Mouse (Mus musculus): ENCODE results near the gene Ccdc158. TPM values are rescaled to one million over a fixed set of nuclear protein-coding genes. Genes with fewer than 3 reads are reported as not detected.

The Ccdc158 gene
- polyA plus RNA-seq, 1 experiment from 2014 or later, result 0.59 TPM

GRCm38 (mm10) chr5:92703671-92704070, 28.6 kb upstream of the Ccdc158 start:
- no peak overlapping the region for H3K4me2 ChIP-seq
- H3K4me1 ChIP-seq, result peaks cover 20% of the 10 kb centered on the region
- H3K9me3 ChIP-seq, result no peaks in the 10 kb centered on the region
- 83% methylated on average over 8 of the region's 8 CpGs for WGBS
- H3K9ac ChIP-seq, result no peak overlapping the region
- H3K4me3 ChIP-seq, result no peak overlapping the region
- ATAC-seq (ENCODE audit: extremely low read depth, insufficient number of reproducible peaks, low FRiP score, low TSS enrichment), result no peak
- no peak overlapping the region for H3K27ac ChIP-seq (replicated peaks)
- no peaks in the 10 kb centered on the region for H3K36me3 ChIP-seq
- H3K27me3 ChIP-seq (replicated peaks), result no peaks in the 10 kb centered on the region

- Histone ChIP-seq H3K9me3 (no peaks in the 10 kb centered on the region), H3K36me3 (no peaks in the 10 kb centered on the region), H3K4me2 (no peak overlapping the region), H3K27ac (replicated peaks) (no peak overlapping the region), H3K9ac (no peak overlapping the region), H3K4me1 (peaks cover 21% of the 10 kb centered on the region), H3K27me3 (replicated peaks) (no peaks in the 10 kb centered on the region), H3K4me3 (no peak overlapping the region)
- ATAC-seq (ENCODE audit: extremely low read depth, insufficient number of reproducible peaks, low FRiP score, low TSS enrichment), result no peak
- WGBS, result 39% methylated on average over 11 of the region's 11 CpGs
These were observed 26.7 kb upstream of the Ccdc158 start for GRCm38 (mm10) chr5:92701750-92702149.

GRCm38 (mm10) chr5:92698837-92699529, 23.9 kb upstream of the Ccdc158 start:
- peaks cover 38% of the 10 kb centered on the region for H3K4me1 ChIP-seq
- H3K9me3 ChIP-seq, result no peaks in the 10 kb centered on the region
- H3K27ac ChIP-seq (replicated peaks), result peak overlapping the region; percentile 60
- H3K27me3 ChIP-seq (replicated peaks), result no peaks in the 10 kb centered on the region
- H3K9ac ChIP-seq, result peak overlapping the region; percentile 66
- 13% methylated on average over 17 of the region's 17 CpGs for WGBS
- peak overlapping the region; percentile 39 for H3K4me3 ChIP-seq
- H3K4me2 ChIP-seq, result peak overlapping the region; percentile 69
- H3K36me3 ChIP-seq, result no peaks in the 10 kb centered on the region
- no peak for ATAC-seq (ENCODE audit: extremely low read depth, insufficient number of reproducible peaks, low FRiP score, low TSS enrichment)

- H3K36me3 ChIP-seq, result no peaks in the 10 kb centered on the region
- peaks cover 39% of the 10 kb centered on the region for H3K4me1 ChIP-seq
- peak overlapping the region; percentile 39 for H3K4me3 ChIP-seq
- H3K27me3 ChIP-seq (replicated peaks), result no peaks in the 10 kb centered on the region
- ATAC-seq (ENCODE audit: extremely low read depth, insufficient number of reproducible peaks, low FRiP score, low TSS enrichment), result no peak
- 6% methylated on average over 15 of the region's 15 CpGs for WGBS
- no peaks in the 10 kb centered on the region for H3K9me3 ChIP-seq
- peak overlapping the region; percentile 60 for H3K27ac ChIP-seq (replicated peaks)
- H3K4me2 ChIP-seq, result peak overlapping the region; percentile 69
- H3K9ac ChIP-seq, result peak overlapping the region; percentile 66
These were observed 23.2 kb upstream of the Ccdc158 start for GRCm38 (mm10) chr5:92698131-92698836.

GRCm38 (mm10) chr5:92694316-92694995, 19.4 kb upstream of the Ccdc158 start:
- H3K9me3 ChIP-seq, result no peaks in the 10 kb centered on the region
- H3K4me2 ChIP-seq, result no peak overlapping the region
- no peak for ATAC-seq (ENCODE audit: extremely low read depth, insufficient number of reproducible peaks, low FRiP score, low TSS enrichment)
- peaks cover 34% of the 10 kb centered on the region for H3K4me1 ChIP-seq
- peak overlapping the region; percentile 41 for H3K27ac ChIP-seq (replicated peaks)
- H3K4me3 ChIP-seq, result no peak overlapping the region
- no peaks in the 10 kb centered on the region for H3K36me3 ChIP-seq
- WGBS, result 65% methylated on average over 10 of the region's 10 CpGs
- H3K9ac ChIP-seq, result no peak overlapping the region
- H3K27me3 ChIP-seq (replicated peaks), result no peaks in the 10 kb centered on the region

- Histone ChIP-seq H3K27me3 (replicated peaks) (no peaks in the 10 kb centered on the region), H3K4me2 (no peak overlapping the region), H3K27ac (replicated peaks) (peak overlapping the region; percentile 41; the same call in 1 of the 2 replicates), H3K9me3 (no peaks in the 10 kb centered on the region), H3K4me1 (peaks cover 27% of the 10 kb centered on the region), H3K36me3 (no peaks in the 10 kb centered on the region), H3K4me3 (no peak overlapping the region), H3K9ac (no peak overlapping the region)
- WGBS, result 90% methylated on average over 3 of the region's 3 CpGs
- no peak for ATAC-seq (ENCODE audit: extremely low read depth, insufficient number of reproducible peaks, low FRiP score, low TSS enrichment)
These were observed 18.7 kb upstream of the Ccdc158 start for GRCm38 (mm10) chr5:92693744-92694143.

- ATAC-seq (ENCODE audit: extremely low read depth, insufficient number of reproducible peaks, low FRiP score, low TSS enrichment), result no peak
- H3K27ac ChIP-seq (replicated peaks), result no peak overlapping the region
- no peak overlapping the region for H3K4me3 ChIP-seq
- no peaks in the 10 kb centered on the region for H3K27me3 ChIP-seq (replicated peaks)
- H3K9ac ChIP-seq, result no peak overlapping the region
- H3K9me3 ChIP-seq, result no peaks in the 10 kb centered on the region
- H3K4me1 ChIP-seq, result peaks cover 18% of the 10 kb centered on the region
- no peaks in the 10 kb centered on the region for H3K36me3 ChIP-seq
- WGBS, result 57% methylated on average over 16 of the region's 16 CpGs
- H3K4me2 ChIP-seq, result no peak overlapping the region
These were observed 17.3 kb upstream of the Ccdc158 start for GRCm38 (mm10) chr5:92692206-92693007.

- Histone ChIP-seq H3K9ac (no peak overlapping the region), H3K9me3 (no peaks in the 10 kb centered on the region), H3K4me3 (no peak overlapping the region), H3K27me3 (replicated peaks) (no peaks in the 10 kb centered on the region), H3K4me2 (no peak overlapping the region), H3K36me3 (no peaks in the 10 kb centered on the region), H3K27ac (replicated peaks) (no peak overlapping the region), H3K4me1 (no peaks in the 10 kb centered on the region; the same call in 1 of the 2 replicates)
- WGBS, result 85% methylated on average over 9 of the region's 9 CpGs
- ATAC-seq (ENCODE audit: extremely low read depth, insufficient number of reproducible peaks, low FRiP score, low TSS enrichment), result no peak
These were observed 13.5 kb upstream of the Ccdc158 start for GRCm38 (mm10) chr5:92688569-92688968.

- Histone ChIP-seq H3K36me3 (no peaks in the 10 kb centered on the region), H3K4me2 (no peak overlapping the region), H3K4me1 (no peaks in the 10 kb centered on the region; the same call in 1 of the 2 replicates), H3K27me3 (replicated peaks) (no peaks in the 10 kb centered on the region), H3K9ac (no peak overlapping the region), H3K27ac (replicated peaks) (no peak overlapping the region), H3K4me3 (no peak overlapping the region), H3K9me3 (no peaks in the 10 kb centered on the region)
- ATAC-seq (ENCODE audit: extremely low read depth, insufficient number of reproducible peaks, low FRiP score, low TSS enrichment), result no peak
- 84% methylated on average over 5 of the region's 5 CpGs for WGBS
These were observed 13.1 kb upstream of the Ccdc158 start for GRCm38 (mm10) chr5:92688124-92688523.

GRCm38 (mm10) chr5:92684715-92685460, 9.8 kb upstream of the Ccdc158 start:
- Histone ChIP-seq H3K4me2 (peak overlapping the region; percentile 96; the same call in 1 of the 2 replicates), H3K27ac (replicated peaks) (no peak overlapping the region), H3K9me3 (no peaks in the 10 kb centered on the region), H3K4me3 (no peak overlapping the region), H3K9ac (no peak overlapping the region), H3K4me1 (peaks cover 4% of the 10 kb centered on the region; the same call in 1 of the 2 replicates), H3K27me3 (replicated peaks) (peaks cover 5% of the 10 kb centered on the region), H3K36me3 (no peaks in the 10 kb centered on the region)
- no peak for ATAC-seq (ENCODE audit: extremely low read depth, insufficient number of reproducible peaks, low FRiP score, low TSS enrichment)
- 89% methylated on average over 16 of the region's 16 CpGs for WGBS

All from heart, embryonic 13.5 days (tissue).